Mouse (Mus musculus) urinary bladder, postnatal 36 days (tissue): ENCODE measurements around the gene Dcdc2b.

ENCODE experiments used
- DNase-seq, 2 experiments: peaks; one replicate each; pipeline ENCODE4 v3.0.0; 2022; ENCODE audit warnings: low spot score in 2 of 2, mixed read lengths in 1 of 2

Dcdc2b gene

GRCm38 (mm10) chr4:129578466-129578865, 35.6 kb downstream of the Dcdc2b start, which contains the start of gene Fam167b:
Gene Fam167b (minus strand): TSS chr4:129578549.
- no peak for DNase-seq

GRCm38 (mm10) chr4:129577688-129578087, 36.4 kb downstream of the Dcdc2b start:
- DNase-seq, result no peak

- DNase-seq, result peak; percentile 44 to 65
Observed at GRCm38 (mm10) chr4:129576863-129577491, 37.1 kb downstream of the Dcdc2b start.

GRCm38 (mm10) chr4:129575171-129575844, 38.7 kb downstream of the Dcdc2b start:
- no peak for DNase-seq

- DNase-seq, result no peak
Observed at GRCm38 (mm10) chr4:129573430-129573829, 40.6 kb downstream of the Dcdc2b start, which contains the start of gene Lck. Gene Lck (minus strand): TSS chr4:129573641.

- DNase-seq, result no peak
Observed at GRCm38 (mm10) chr4:129573093-129573370, 41.0 kb downstream of the Dcdc2b start.

- DNase-seq, result no peak
Observed at GRCm38 (mm10) chr4:129572236-129573092, 41.6 kb downstream of the Dcdc2b start.

- DNase-seq, result no peak
Observed at GRCm38 (mm10) chr4:129571551-129572084, 42.4 kb downstream of the Dcdc2b start.

- DNase-seq, result no peak
Observed at GRCm38 (mm10) chr4:129570028-129570427, 44.0 kb downstream of the Dcdc2b start.

- no peak for DNase-seq
Observed at GRCm38 (mm10) chr4:129568366-129568765, 45.7 kb downstream of the Dcdc2b start.

- DNase-seq, result no peak
Observed at GRCm38 (mm10) chr4:129565139-129565538, 48.9 kb downstream of the Dcdc2b start.

GRCm38 (mm10) chr4:129563718-129564117, 50.3 kb downstream of the Dcdc2b start:
- no peak for DNase-seq

GRCm38 (mm10) chr4:129561184-129561583, 52.9 kb downstream of the Dcdc2b start:
- DNase-seq, result no peak
